Mouse (Mus musculus): Measurements from ENCODE around the gene Lcmt1.

DNA sequence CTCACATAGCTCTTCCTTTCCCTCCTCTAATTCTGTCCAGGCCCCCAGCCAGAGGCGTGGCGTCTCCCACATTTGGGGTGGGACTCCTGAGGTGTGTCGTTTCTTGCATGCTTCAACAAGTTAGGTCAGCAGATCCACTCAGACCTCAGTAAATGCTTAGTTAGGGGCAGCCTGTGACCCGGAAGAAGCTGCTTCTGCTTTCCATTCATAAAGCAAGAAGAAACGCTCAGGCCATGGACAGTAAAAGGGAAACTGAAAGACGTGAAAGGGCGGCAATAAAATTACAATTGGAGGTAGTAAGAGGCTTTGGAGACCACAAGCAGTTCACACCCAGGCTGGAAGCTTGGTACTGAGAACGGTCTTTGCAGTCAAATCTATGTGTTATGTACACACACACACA, 27.8 kb downstream of the Lcmt1 start:
- no peak for TF ChIP-seq CTCF (IDR thresholded peaks at IDR 0.05; ENCODE audit: low read depth)
- no peak for TF ChIP-seq EP300 (optimal IDR thresholded peaks at IDR 0.05)

Data from stomach, postnatal 0 days (tissue).